ENCODE assay signal across 9 mouse cellular contexts in the genomic region with DNA sequence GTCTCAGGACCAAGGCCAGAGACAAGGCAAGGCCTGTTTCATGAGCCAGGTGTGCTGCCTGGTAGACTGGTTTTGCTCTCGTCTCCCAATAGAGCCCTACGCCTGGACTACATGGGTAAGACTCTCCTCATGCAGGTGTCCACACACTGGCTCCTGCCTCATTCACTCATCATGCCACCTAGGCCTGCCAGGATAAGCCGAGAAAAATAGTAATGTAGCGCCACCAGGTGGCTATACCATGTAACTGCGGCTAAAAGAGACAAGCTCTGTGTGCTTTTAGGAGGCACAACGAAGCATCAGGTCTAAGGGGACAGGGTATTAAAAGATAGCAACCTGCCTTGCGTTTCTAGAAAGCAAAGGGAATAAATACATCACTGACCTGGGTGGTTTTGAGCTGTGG. TPM values are rescaled to one million over a fixed set of nuclear protein-coding genes. Genes with fewer than 3 reads are reported as not detected.
A peak's percentile ranks its signal among the peaks of the same experiment; 100 is the strongest.
DNase-seq lines count a peak whose midpoint lies in the region; ATAC-seq lines count a peak whose summit lies in the region.
"Had no signal": no experiment of that assay in that cellular context is flagged by ENCODE, and none has a peak within 500 bp of the region (broad histone marks: within the 10 kb centered on the region; RNA-seq: fewer than 3 reads in every experiment).

No protein-coding gene starts in this region.

- WGBS in hindbrain, embryonic 11.5 days: 14% methylated on average over 7 of the region's 7 CpGs
- WGBS in hindbrain, embryonic 12.5 days: 20% methylated on average over 7 of the region's 7 CpGs

- peak; percentile 76 for DNase-seq in hindbrain, embryonic 11.5 days (ENCODE audit: low spot score)
- DNase-seq in CD8-positive naive resting alpha-beta T cell, adult 2 months (ENCODE audit: low read depth in 2 of 2, low spot score in 2 of 2): peak; percentile 61 to 76
- DNase-seq in adrenal gland, postnatal 10 days: peak; percentile 74
- peak; percentile 82 for DNase-seq in embryo, embryonic 10.5 days (ENCODE audit: low spot score)
- DNase-seq in kidney, postnatal 25 days: peak; percentile 67
- DNase-seq in lung, postnatal 14 days: peak; percentile 72
- peak; percentile 78 for DNase-seq in thymus, postnatal 0 days (ENCODE audit: low spot score)

- H3K27me3 ChIP-seq in hindbrain, embryonic 11.5 days (ENCODE audit: control insufficient read depth, insufficient read depth, low read length): peaks cover 11% of the 10 kb centered on the region
- peaks cover 21% of the 10 kb centered on the region for H3K27me3 ChIP-seq in hindbrain, embryonic 12.5 days

- H3K27ac ChIP-seq in hindbrain, embryonic 11.5 days (ENCODE audit: low read depth, low read length): no peak overlapping the region
- no peak overlapping the region for H3K27ac ChIP-seq in hindbrain, embryonic 12.5 days
- H3K27ac ChIP-seq: lung, embryonic 15.5 days had no signal

- no peaks in the 10 kb centered on the region for H3K9me3 ChIP-seq in hindbrain, embryonic 11.5 days (ENCODE audit: control insufficient read depth, low read length)
- no peaks in the 10 kb centered on the region for H3K9me3 ChIP-seq in hindbrain, embryonic 12.5 days (replicated peaks)
- H3K9me3 ChIP-seq: lung, embryonic 15.5 days had no signal

- H3K4me1 ChIP-seq in hindbrain, embryonic 11.5 days (replicated peaks; ENCODE audit: control insufficient read depth, insufficient read depth, low read length): peaks cover 22% of the 10 kb centered on the region
- H3K4me1 ChIP-seq in hindbrain, embryonic 12.5 days: peaks cover 26% of the 10 kb centered on the region

- H3K4me2 ChIP-seq in hindbrain, embryonic 11.5 days (replicated peaks; ENCODE audit: low read depth, low read length): no peak overlapping the region
- no peak overlapping the region for H3K4me2 ChIP-seq in hindbrain, embryonic 12.5 days (replicated peaks)
- H3K4me2 ChIP-seq: lung, embryonic 15.5 days had no signal

- no peak for ATAC-seq in hindbrain, embryonic 11.5 days (ENCODE audit: low FRiP score)
- ATAC-seq in hindbrain, embryonic 12.5 days (ENCODE audit: low FRiP score): no peak

- H3K4me3 ChIP-seq in hindbrain, embryonic 11.5 days (ENCODE audit: low read depth, low read length): no peak overlapping the region
- H3K4me3 ChIP-seq in hindbrain, embryonic 12.5 days: no peak overlapping the region
- H3K4me3 ChIP-seq: lung, embryonic 15.5 days had no signal

- H3K36me3 ChIP-seq in hindbrain, embryonic 11.5 days (ENCODE audit: control insufficient read depth, insufficient read depth, low read length): no peaks in the 10 kb centered on the region
- no peaks in the 10 kb centered on the region for H3K36me3 ChIP-seq in hindbrain, embryonic 12.5 days
- H3K36me3 ChIP-seq: lung, embryonic 15.5 days had no signal

- H3K9ac ChIP-seq in hindbrain, embryonic 11.5 days (ENCODE audit: low read depth, low read length): no peak overlapping the region
- H3K9ac ChIP-seq in hindbrain, embryonic 12.5 days: no peak overlapping the region
- H3K9ac ChIP-seq: lung, embryonic 15.5 days had no signal

RNA-seq across cellular contexts. Expression of a gene that starts 8.6 kb away (rescaled TPM):
- polyA plus RNA-seq in hindbrain, embryonic 11.5 days (2014; fragmentation: Nextera tagmentation; extraction: Ambion mirVana): 1.0 and 1.1 TPM in 2 replicates
- polyA plus RNA-seq in hindbrain, embryonic 12.5 days (2016; fragmentation: Nextera tagmentation; extraction: Ambion mirVana): 1.5 and 1.9 TPM in 2 replicates
- total RNA-seq in adrenal gland, postnatal 10 days (2021): 10 to 100 TPM; 16.4 to 18.2 TPM
- 3.7 and 4.9 TPM in 2 replicates for polyA plus RNA-seq in thymus, postnatal 0 days (2015; fragmentation: Nextera tagmentation; extraction: Ambion mirVana)

RNA-seq across cellular contexts. Expression of a gene that starts 8.9 kb away (rescaled TPM):
- 0.18 and 0.34 TPM in 2 replicates for polyA plus RNA-seq in hindbrain, embryonic 11.5 days (2014; fragmentation: Nextera tagmentation; extraction: Ambion mirVana)
- 1.1 and 1.2 TPM in 2 replicates for polyA plus RNA-seq in hindbrain, embryonic 12.5 days (2016; fragmentation: Nextera tagmentation; extraction: Ambion mirVana)
- 1 to 10 TPM; 1.9 to 5.6 TPM for total RNA-seq in adrenal gland, postnatal 10 days (2021)
- 6.2 and 7.1 TPM in 2 replicates for polyA plus RNA-seq in thymus, postnatal 0 days (2015; fragmentation: Nextera tagmentation; extraction: Ambion mirVana)

RNA-seq across cellular contexts. Expression of a gene that starts 13.3 kb away (rescaled TPM):
- 0.14 and 0.31 TPM in 2 replicates for polyA plus RNA-seq in hindbrain, embryonic 11.5 days (2014; fragmentation: Nextera tagmentation; extraction: Ambion mirVana)
- 0.26 TPM in 1 of 2 replicates, not detected in the other for polyA plus RNA-seq in hindbrain, embryonic 12.5 days (2016; fragmentation: Nextera tagmentation; extraction: Ambion mirVana)
- total RNA-seq in adrenal gland, postnatal 10 days (2021): under 1 TPM in 1 of 2 experiments, not detected in 1; 0.67 TPM
- 0.14 and 0.18 TPM in 2 replicates for polyA plus RNA-seq in thymus, postnatal 0 days (2015; fragmentation: Nextera tagmentation; extraction: Ambion mirVana)
- polyA plus RNA-seq: lung, embryonic 15.5 days had no signal

RNA-seq across cellular contexts. Expression of a gene that starts 26.7 kb away (rescaled TPM):
- not detected in 2 replicates for polyA plus RNA-seq in hindbrain, embryonic 11.5 days (2014; fragmentation: Nextera tagmentation; extraction: Ambion mirVana)
- polyA plus RNA-seq in hindbrain, embryonic 12.5 days (2016; fragmentation: Nextera tagmentation; extraction: Ambion mirVana): not detected in 2 replicates
- total RNA-seq in adrenal gland, postnatal 10 days (2021): not detected
- not detected in 2 replicates for polyA plus RNA-seq in thymus, postnatal 0 days (2015; fragmentation: Nextera tagmentation; extraction: Ambion mirVana)
- polyA plus RNA-seq: lung, embryonic 15.5 days had no signal

RNA-seq across cellular contexts. Expression of a gene that starts 36.6 kb away (rescaled TPM):
- 0.13 TPM in 1 of 2 replicates, not detected in the other for polyA plus RNA-seq in hindbrain, embryonic 11.5 days (2014; fragmentation: Nextera tagmentation; extraction: Ambion mirVana)
- not detected in 2 replicates for polyA plus RNA-seq in hindbrain, embryonic 12.5 days (2016; fragmentation: Nextera tagmentation; extraction: Ambion mirVana)
- not detected for total RNA-seq in adrenal gland, postnatal 10 days (2021)
- polyA plus RNA-seq in thymus, postnatal 0 days (2015; fragmentation: Nextera tagmentation; extraction: Ambion mirVana): not detected in 2 replicates
- polyA plus RNA-seq: lung, embryonic 15.5 days had no signal
